Mouse (Mus musculus): Measurements from ENCODE around the gene Fbxl2. TPM values are rescaled to one million over a fixed set of nuclear protein-coding genes. Genes with fewer than 3 reads are reported as not detected.

Gene Fbxl2
- polyA plus RNA-seq, 1 experiment from 2014 or later: 1.1 TPM

- TF ChIP-seq CTCF (IDR thresholded peaks at IDR 0.05; ENCODE audit: low read depth): no peak
Observed at GRCm38 (mm10) chr9:113981099-113981880, 64.7 kb downstream of the Fbxl2 start.

GRCm38 (mm10) chr9:113979356-113979755, 66.6 kb downstream of the Fbxl2 start:
- TF ChIP-seq CTCF (IDR thresholded peaks at IDR 0.05; ENCODE audit: low read depth): no peak
- Histone ChIP-seq H3K4me2 (replicated peaks; ENCODE audit: low read depth) (no peak overlapping the region), H3K27me3 (replicated peaks; ENCODE audit: control insufficient read depth, insufficient read depth, low read length) (no peaks in the 10 kb centered on the region), H3K4me3 (ENCODE audit: low read depth, low read length) (no peak overlapping the region), H3K9ac (ENCODE audit: low read depth, low read length) (no peak overlapping the region), H3K4me1 (replicated peaks; ENCODE audit: control insufficient read depth, insufficient read depth, low read length) (no peaks in the 10 kb centered on the region), H3K9me3 (ENCODE audit: control insufficient read depth) (no peaks in the 10 kb centered on the region), H3K27ac (ENCODE audit: low read depth, low read length) (peak overlapping the region; percentile 74), H3K36me3 (ENCODE audit: control insufficient read depth, insufficient read depth) (peaks cover 43% of the 10 kb centered on the region)
- ATAC-seq: no peak
- WGBS: 82% methylated on average over 13 of the region's 13 CpGs

More at GRCm38 (mm10) chr9:113981099-113981880, 64.7 kb downstream of the Fbxl2 start:
- Histone ChIP-seq H3K27ac (ENCODE audit: low read depth, low read length) (no peak overlapping the region), H3K9ac (ENCODE audit: low read depth, low read length) (no peak overlapping the region), H3K9me3 (ENCODE audit: control insufficient read depth) (no peaks in the 10 kb centered on the region), H3K36me3 (ENCODE audit: control insufficient read depth, insufficient read depth) (peaks cover 23% of the 10 kb centered on the region), H3K4me2 (replicated peaks; ENCODE audit: low read depth) (no peak overlapping the region), H3K27me3 (replicated peaks; ENCODE audit: control insufficient read depth, insufficient read depth, low read length) (no peaks in the 10 kb centered on the region), H3K4me1 (replicated peaks; ENCODE audit: control insufficient read depth, insufficient read depth, low read length) (no peaks in the 10 kb centered on the region; the same call in 1 of the 2 replicates), H3K4me3 (ENCODE audit: low read depth, low read length) (no peak overlapping the region)
- ATAC-seq: no peak
- WGBS: 65% methylated on average over 16 of the region's 16 CpGs

- Histone ChIP-seq H3K4me3 (ENCODE audit: low read depth, low read length) (no peak overlapping the region), H3K27me3 (replicated peaks; ENCODE audit: control insufficient read depth, insufficient read depth, low read length) (no peaks in the 10 kb centered on the region), H3K4me1 (replicated peaks; ENCODE audit: control insufficient read depth, insufficient read depth, low read length) (no peaks in the 10 kb centered on the region), H3K9ac (ENCODE audit: low read depth, low read length) (no peak overlapping the region), H3K27ac (ENCODE audit: low read depth, low read length) (peak overlapping the region; percentile 74), H3K9me3 (ENCODE audit: control insufficient read depth) (no peaks in the 10 kb centered on the region), H3K4me2 (replicated peaks; ENCODE audit: low read depth) (no peak overlapping the region), H3K36me3 (ENCODE audit: control insufficient read depth, insufficient read depth) (peaks cover 50% of the 10 kb centered on the region)
- no peak for TF ChIP-seq CTCF (IDR thresholded peaks at IDR 0.05; ENCODE audit: low read depth)
- WGBS: 33% methylated on average over 7 of the region's 7 CpGs
- ATAC-seq: peak; percentile 95
Observed at GRCm38 (mm10) chr9:113978656-113979055, 67.3 kb downstream of the Fbxl2 start.

- no peak for ATAC-seq
Observed at GRCm38 (mm10) chr9:113977225-113977840, 68.7 kb downstream of the Fbxl2 start.

GRCm38 (mm10) chr9:113976264-113976663, 69.7 kb downstream of the Fbxl2 start:
- no peak for TF ChIP-seq CTCF (IDR thresholded peaks at IDR 0.05; ENCODE audit: low read depth)
- ATAC-seq: no peak
- 88% methylated on average over 10 of the region's 10 CpGs for WGBS
- Histone ChIP-seq H3K9me3 (ENCODE audit: control insufficient read depth) (no peaks in the 10 kb centered on the region), H3K4me2 (replicated peaks; ENCODE audit: low read depth) (no peak overlapping the region), H3K4me1 (replicated peaks; ENCODE audit: control insufficient read depth, insufficient read depth, low read length) (no peaks in the 10 kb centered on the region), H3K9ac (ENCODE audit: low read depth, low read length) (no peak overlapping the region), H3K27ac (ENCODE audit: low read depth, low read length) (no peak overlapping the region), H3K27me3 (replicated peaks; ENCODE audit: control insufficient read depth, insufficient read depth, low read length) (no peaks in the 10 kb centered on the region), H3K36me3 (ENCODE audit: control insufficient read depth, insufficient read depth) (peaks cover 60% of the 10 kb centered on the region), H3K4me3 (ENCODE audit: low read depth, low read length) (no peak overlapping the region)

More at GRCm38 (mm10) chr9:113977225-113977840, 68.7 kb downstream of the Fbxl2 start:
- no peaks in the 10 kb centered on the region for H3K9me3 ChIP-seq (ENCODE audit: control insufficient read depth)
- no peaks in the 10 kb centered on the region for H3K4me1 ChIP-seq (replicated peaks; ENCODE audit: control insufficient read depth, insufficient read depth, low read length)
- WGBS: 86% methylated on average over 11 of the region's 11 CpGs
- no peaks in the 10 kb centered on the region for H3K27me3 ChIP-seq (replicated peaks; ENCODE audit: control insufficient read depth, insufficient read depth, low read length)
- H3K36me3 ChIP-seq (ENCODE audit: control insufficient read depth, insufficient read depth): peaks cover 59% of the 10 kb centered on the region
- no peak overlapping the region for H3K4me3 ChIP-seq (ENCODE audit: low read depth, low read length)
- no peak overlapping the region for H3K27ac ChIP-seq (ENCODE audit: low read depth, low read length)
- no peak overlapping the region for H3K9ac ChIP-seq (ENCODE audit: low read depth, low read length)
- H3K4me2 ChIP-seq (replicated peaks; ENCODE audit: low read depth): no peak overlapping the region
- TF ChIP-seq CTCF (IDR thresholded peaks at IDR 0.05; ENCODE audit: low read depth): no peak

- 87% methylated on average over 7 of the region's 7 CpGs for WGBS
- no peaks in the 10 kb centered on the region for H3K4me1 ChIP-seq (replicated peaks; ENCODE audit: control insufficient read depth, insufficient read depth, low read length)
- H3K9ac ChIP-seq (ENCODE audit: low read depth, low read length): no peak overlapping the region
- no peak for ATAC-seq
- H3K36me3 ChIP-seq (ENCODE audit: control insufficient read depth, insufficient read depth): peaks cover 68% of the 10 kb centered on the region
- no peak overlapping the region for H3K4me2 ChIP-seq (replicated peaks; ENCODE audit: low read depth)
- no peaks in the 10 kb centered on the region for H3K27me3 ChIP-seq (replicated peaks; ENCODE audit: control insufficient read depth, insufficient read depth, low read length)
- no peak overlapping the region for H3K27ac ChIP-seq (ENCODE audit: low read depth, low read length)
- H3K9me3 ChIP-seq (ENCODE audit: control insufficient read depth): no peaks in the 10 kb centered on the region
- H3K4me3 ChIP-seq (ENCODE audit: low read depth, low read length): no peak overlapping the region
- no peak for TF ChIP-seq CTCF (IDR thresholded peaks at IDR 0.05; ENCODE audit: low read depth)
Observed at GRCm38 (mm10) chr9:113975442-113975841, 70.5 kb downstream of the Fbxl2 start.
